Mouse (Mus musculus) spleen, postnatal 36 days (tissue): ENCODE data around the gene Xpo6.

Experiments
- DNase-seq, 2 experiments: peaks; one replicate each; pipeline ENCODE4 v3.0.0; 2022; ENCODE audit warnings: low spot score in 2 of 2, mixed read lengths in 1 of 2

Xpo6 gene

DNA sequence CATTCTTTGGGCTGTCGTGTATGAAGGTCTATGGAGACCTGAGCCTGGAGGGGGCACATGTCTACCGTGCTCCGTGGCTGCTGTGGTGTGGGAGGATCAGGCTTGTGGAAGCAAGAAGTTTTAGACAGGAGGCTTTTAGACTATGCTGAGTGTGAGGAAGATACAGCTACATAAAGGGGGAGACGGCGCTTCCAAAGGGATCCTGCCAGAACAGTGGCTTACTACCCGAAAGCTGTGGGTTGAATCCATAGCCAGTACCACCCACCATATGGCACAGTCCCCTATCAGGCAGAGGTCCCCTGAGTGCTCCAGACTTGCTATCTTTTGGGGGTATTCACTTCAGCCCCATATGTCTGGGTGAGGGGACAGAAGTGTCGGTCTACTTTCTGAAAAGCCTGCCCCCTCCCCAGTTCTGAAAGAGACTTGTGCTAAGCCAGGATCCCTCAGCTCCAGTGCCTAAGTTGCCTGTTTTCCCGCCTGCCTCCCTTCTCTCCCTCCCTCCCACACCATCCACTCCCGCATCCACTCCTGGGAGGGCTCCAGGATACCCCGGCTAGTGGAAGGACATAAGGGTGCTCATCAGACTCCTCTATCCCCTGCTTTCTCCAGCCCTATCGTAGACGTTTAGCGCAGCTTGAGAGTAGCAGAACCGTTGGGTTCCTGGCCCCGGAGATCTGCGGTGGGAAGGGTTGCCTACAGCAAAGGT is 119.2 kb downstream of the Xpo6 start:
- DNase-seq, result no peak

DNA sequence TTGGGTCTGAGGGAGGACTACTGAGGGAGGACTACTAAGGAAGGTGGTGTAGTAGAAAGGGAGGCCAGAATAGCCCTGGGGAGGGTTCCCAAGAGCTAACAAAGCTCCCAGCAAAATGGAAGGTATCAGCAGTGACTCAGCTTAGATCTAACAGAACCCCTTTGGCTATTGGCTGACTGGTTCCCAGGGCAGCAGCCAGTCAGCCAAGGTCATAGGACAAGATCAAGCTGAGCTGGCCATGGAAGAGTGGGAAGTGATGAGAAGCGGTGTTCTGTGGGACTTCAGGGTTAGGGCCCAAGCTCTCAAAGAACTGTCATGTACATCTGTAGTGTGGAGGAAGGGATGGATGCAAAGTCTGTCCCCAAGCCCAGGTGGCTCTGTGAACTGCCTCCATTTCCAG is 123.4 kb downstream of the Xpo6 start:
- no peak for DNase-seq

DNA sequence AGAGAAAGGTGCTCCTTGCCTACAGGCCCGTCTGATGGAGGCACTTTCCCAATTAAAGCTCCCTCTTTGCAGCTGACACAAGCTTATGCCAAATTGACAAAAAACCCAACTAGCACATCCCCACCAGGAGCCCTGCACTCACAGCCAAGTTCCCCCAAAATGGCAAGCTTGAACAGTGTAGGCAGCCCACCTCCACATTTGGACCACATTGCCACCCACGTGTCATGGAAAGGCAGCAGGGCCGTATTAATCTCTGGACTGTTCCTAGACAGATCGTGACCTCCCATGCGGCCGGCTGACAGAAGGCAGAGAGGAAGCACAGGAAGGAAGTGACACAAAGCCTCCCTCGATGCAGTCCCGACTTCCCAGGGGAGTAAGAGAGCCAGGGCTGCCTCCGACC is 125.2 kb downstream of the Xpo6 start:
- DNase-seq, result no peak

DNA sequence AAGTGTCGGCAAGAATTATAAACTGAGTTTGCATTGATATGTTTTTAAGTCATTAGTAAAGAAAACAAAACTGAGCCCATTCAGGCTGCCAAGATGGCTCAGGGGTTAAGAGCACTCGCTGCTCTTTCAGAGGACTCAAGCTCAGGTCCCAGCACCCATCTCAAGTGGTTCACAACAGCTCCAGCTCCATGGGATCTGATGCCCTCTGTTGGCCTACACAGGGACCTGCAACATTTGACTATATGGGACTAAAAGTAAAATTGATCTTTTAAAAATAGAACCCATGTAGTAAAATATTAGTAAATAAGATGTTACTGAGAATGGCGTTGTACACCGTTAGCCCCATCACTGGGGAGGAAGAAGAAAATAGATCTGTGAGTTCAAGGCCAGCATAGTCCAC is 130.0 kb downstream of the Xpo6 start:
- no peak for DNase-seq

DNA sequence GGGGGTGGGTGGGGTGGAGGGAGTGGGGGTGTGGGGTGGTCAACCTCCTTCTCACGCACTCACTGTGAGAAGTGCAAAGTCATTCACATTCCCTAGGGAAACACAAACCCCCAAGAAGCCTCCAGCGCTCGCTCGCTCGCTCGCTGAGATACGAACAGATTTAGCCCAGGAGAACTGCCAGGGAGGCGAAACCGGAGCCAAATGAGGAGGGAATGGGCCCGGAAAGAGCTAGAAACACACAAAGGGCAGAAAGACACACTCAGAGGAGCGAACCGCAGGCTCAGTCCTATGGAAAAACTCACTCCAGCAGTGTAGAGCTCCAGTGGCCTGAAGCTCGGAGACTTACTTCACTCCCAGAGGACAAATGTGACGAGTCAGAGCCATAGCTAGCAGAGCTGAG is 133.5 kb downstream of the Xpo6 start:
- no peak for DNase-seq

DNA sequence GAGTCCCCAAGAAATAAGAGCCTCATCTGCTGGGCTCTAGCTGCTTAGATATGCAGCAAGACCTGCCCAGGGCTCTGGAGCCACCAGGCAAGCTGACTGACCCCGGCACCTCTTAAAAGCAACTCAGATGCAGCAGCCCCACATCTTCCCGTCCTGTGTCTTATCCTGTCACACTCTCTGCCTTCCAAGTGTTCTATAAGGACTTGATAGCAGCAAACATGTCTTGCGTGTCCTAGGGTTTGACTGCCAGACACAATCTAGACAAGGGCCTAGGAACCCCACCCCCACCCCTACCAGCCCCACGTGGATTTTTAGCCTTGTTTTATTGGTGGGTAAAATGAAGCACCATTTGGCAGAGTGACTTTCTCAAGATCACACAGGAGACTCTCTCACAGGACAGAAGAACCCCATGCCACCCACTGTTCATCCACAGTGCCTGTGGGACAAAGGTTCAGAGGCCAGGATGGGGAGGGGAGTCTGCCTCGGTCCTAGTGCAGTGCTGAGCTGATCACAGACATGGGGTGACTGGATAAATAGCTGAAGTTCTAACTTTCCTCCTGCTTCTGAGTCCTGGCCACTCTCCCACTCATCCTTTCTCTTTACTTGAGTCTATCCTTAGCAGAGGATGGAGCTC is 134.9 kb downstream of the Xpo6 start:
- DNase-seq, result no peak

DNA sequence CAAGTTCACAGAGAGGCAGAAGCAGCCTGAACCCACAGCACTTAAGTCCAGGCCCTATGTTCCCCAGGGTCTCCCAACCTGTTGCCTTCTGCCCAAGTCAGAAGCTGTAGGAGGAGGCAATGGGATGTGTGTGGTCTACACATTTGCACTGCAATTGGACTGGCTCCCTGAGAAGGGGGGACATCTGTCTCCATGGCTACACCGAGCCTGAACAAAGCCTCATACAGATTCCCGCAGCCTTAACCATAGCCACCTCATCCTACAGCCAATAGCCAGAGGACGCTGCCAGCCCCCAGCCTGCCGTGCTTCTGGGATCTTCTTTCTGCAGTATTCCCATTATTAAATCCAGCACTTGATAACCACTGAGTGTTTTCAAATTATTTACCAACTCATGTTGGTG is 138.1 kb downstream of the Xpo6 start:
- no peak for DNase-seq

DNA sequence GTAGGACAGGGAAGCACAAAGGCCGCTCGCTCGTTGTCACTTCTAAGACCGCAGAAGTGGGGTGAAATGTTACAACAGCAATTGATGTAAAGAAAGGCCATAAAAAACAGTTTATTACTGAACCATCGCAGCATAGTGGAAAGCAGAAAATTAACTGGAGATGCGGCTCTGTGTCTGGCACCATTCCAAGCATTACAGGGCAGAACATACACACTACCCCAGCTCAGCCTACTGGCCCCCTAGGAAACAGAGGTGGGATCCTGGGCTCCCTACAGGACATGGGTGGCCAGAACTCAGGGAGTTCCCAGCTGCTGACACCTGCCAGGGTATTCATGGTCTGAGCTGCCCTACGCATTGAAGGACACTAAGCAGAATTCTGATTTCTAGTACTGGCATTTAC is 141.4 kb downstream of the Xpo6 start:
- no peak for DNase-seq

DNA sequence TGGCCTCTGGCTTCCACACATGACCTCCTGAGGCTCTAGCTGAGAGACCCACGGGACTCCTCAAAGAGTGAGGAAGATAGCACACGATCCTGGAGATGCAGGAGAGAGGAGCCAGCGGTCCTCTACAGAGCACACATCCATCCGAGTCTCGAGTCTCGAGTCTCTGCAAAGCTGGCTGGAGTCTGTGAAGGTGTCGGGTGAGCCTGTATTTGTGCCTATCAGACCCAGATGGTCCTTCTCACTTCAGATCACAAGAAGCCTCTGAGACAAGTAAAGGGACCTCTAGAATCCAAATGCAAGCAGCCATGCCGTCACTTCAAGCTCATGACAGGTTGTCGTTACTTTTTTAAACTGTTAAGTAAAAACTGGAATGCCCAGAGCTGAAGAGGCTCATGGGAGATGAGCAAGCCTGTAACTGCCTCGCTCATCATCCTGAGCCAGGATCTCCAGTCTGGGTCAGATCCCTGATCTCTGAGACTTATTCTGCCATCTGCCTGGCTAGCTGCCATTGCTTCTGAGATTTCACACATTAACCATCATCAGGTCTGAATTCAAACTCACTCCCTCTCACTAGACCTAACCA is 142.9 kb downstream of the Xpo6 start:
- no peak for DNase-seq

DNA sequence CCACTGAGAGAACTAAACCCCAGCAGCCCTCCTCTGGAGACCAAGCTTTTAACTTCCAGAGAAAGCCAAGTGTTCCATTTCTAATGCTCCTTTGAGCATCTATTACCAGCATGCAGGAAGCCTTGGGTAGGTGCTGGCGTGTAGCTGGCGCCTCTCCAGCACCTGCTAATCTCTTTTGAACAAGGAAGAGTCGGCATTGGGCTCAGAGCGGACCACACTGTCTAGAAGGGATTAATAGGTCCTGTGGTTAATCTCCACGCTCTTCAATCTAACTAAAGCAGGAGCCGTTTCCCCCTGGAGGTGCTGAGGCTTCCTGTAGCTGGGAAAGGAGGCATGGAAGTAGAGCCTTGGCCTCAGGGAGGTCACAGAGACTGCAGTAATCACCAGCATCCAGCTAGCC is 145.7 kb downstream of the Xpo6 start:
- no peak for DNase-seq

DNA sequence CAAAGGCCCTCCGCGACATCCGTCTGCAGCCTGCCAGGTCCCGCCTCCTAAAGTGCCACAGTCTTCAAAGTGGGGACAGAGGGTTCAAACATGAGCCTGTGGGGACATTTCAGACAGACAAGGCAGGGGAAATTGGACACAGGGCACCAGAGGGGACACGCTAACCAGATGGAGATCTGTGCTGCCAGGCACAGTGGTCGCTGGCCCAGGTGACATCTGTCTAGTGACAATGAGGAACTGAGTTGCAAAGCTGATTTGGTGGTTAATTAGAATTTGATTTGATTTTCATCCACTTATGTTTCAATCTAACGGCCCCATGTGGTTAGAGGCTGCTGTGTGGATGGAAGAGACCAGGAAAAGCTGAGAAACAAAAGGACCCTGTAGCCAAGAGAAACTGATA is 146.7 kb downstream of the Xpo6 start:
- DNase-seq, result no peak

DNA sequence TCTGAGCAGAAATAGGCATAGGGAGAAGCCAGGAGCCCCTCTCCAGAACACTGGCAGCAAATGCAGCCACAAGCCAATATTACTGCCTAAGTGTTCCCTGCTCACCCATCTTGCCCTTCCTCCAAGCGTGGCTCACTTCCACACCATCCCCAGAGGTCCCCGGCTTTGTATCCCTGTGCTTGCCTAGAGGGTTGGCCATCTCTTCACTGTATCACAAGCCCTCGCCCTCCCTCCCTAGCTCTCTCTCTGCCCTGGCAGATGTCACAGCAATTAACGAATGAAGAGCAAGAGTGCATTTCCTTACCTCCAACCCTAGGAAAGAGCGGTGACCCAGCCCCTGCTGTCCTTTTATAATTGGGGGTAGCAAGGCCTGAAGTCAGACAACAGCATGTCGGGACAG is 148.4 kb downstream of the Xpo6 start:
- no peak for DNase-seq
